Mouse (Mus musculus): Measurements from ENCODE around the gene Pdap1. TPM values are rescaled to one million over a fixed set of nuclear protein-coding genes. Genes with fewer than 3 reads are reported as not detected.

Pdap1 gene
- 97.0 and 115 TPM in 2 replicates for polyA plus RNA-seq (2015; fragmentation: Nextera tagmentation; extraction: Ambion mirVana)

DNA sequence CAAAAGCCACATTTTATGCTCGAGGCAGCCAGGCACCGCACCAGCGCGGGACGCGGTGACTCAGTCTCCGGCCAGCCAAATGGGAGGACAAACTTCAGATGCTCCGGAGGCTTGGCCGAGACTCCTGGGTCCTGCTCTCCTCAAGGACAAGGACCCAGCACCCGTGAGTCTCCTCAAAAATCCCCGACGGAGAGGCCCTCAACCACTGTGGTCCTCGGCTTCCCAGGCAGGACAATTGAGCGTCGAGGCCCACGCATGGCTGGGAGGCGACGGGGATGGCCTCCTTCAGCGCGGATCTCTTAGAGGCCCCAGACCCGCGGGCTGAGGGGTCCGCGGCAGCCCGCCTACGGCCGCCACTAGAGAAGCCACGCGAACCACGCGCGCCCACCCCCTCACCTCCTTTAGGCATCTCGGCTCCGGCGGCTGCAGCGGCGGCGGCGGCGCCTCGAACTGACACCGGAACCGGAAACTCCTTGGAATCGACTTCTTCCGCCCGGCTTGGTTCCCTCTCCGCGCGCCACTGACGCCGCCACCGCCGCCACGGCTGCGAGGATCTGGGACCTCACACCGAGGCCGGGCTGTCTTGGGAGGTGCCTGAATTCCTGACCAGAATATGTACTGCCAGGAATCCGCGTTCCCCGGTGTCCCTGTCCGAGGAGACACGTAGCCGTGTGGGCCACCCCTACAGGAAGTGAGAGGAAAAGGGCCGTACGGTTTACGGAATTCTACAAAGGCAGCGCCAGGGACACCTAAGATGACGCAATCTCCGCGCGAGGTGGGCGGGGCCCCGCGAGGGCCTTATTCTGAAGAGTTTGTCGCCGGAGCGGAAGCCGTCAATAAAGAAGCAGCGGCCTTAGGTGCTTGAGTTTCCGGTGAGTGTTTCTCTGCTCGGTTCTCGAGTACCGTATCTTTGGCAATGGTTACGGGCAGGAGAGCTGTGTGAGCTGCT lies at the start of gene Pdap1, which contains the start of gene Bud31:
TSS of gene Pdap1 (minus strand) at position 668 of the 949 bp plus-strand sequence.
TSS of gene Bud31 (plus strand) at position 792 of the 949 bp plus-strand sequence.
- peaks cover 40% of the 10 kb centered on the region for H3K4me1 ChIP-seq
- H3K4me3 ChIP-seq (replicated peaks): peak within 1 kb of the TSS; percentile 99
- peak within 1 kb of the TSS; percentile 81 for H3K4me2 ChIP-seq
- peak; percentile 93 for ATAC-seq (ENCODE audit: low FRiP score)
- H3K27ac ChIP-seq (replicated peaks): peak within 1 kb of the TSS; percentile 99
- H3K27me3 ChIP-seq (replicated peaks): no peaks in the 10 kb centered on the region
- H3K9ac ChIP-seq (replicated peaks): peak within 1 kb of the TSS; percentile 94
- WGBS: under 1% methylated on average over 71 of the region's 84 CpGs
- peaks cover 51% of the 10 kb centered on the region for H3K36me3 ChIP-seq
- no peaks in the 10 kb centered on the region for H3K9me3 ChIP-seq (replicated peaks)

DNA sequence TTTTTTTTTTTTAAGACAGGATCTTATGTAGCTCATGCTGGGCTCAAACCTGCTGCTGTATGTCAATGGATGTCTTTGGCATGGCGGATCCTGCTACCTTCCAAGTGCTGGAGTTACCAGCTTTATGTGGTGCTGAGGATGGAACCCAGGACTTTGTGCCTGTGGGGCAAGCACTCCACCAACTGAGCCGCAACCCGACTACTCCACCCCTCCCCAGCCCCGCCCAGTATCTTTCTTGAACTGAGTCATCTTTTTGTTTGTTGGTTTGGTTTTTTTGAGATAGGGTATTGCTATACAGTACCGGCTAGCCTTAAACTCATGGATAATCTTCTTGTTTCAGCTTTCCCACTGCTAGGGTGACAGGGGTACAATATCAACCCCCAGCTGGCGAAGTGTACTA lies 49.4 kb upstream of the Pdap1 start:
- ATAC-seq (ENCODE audit: low FRiP score): no peak
- H3K27me3 ChIP-seq (replicated peaks): no peaks in the 10 kb centered on the region
- no peak overlapping the region for H3K9ac ChIP-seq (replicated peaks)
- no peak overlapping the region for H3K4me2 ChIP-seq
- no peak overlapping the region for H3K4me3 ChIP-seq (replicated peaks)
- peaks cover 28% of the 10 kb centered on the region for H3K4me1 ChIP-seq
- no peaks in the 10 kb centered on the region for H3K9me3 ChIP-seq (replicated peaks)
- peaks cover 45% of the 10 kb centered on the region for H3K36me3 ChIP-seq
- no peak overlapping the region for H3K27ac ChIP-seq (replicated peaks)
- whole genome bisulfite sequencing: 93% methylated on average over 6 of the region's 6 CpGs

DNA sequence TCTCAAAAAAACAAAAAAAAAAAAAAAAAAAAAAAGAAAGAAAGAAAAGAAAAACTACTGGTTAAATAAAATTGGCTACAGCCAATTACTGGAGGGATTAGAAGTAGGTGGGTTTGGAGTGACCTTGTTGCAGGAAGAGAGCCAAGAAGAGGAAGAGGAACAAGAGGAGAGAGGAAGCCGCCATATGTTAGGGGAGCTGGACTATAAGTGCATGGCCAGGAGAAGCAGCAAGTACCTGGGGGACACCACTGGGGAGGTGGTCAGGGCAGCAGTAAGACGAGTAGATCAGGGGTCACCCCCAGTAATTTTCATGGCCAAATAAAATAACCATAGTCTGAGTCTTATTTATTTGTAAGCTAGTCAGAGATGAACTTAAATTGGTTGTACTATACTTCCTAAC lies 45.2 kb upstream of the Pdap1 start:
- H3K4me2 ChIP-seq: no peak overlapping the region
- no peak for ATAC-seq (ENCODE audit: low FRiP score)
- H3K9ac ChIP-seq (replicated peaks): no peak overlapping the region
- no peaks in the 10 kb centered on the region for H3K27me3 ChIP-seq (replicated peaks)
- 100% methylated on average over 2 of the region's 2 CpGs for WGBS
- no peaks in the 10 kb centered on the region for H3K9me3 ChIP-seq (replicated peaks)
- no peak overlapping the region for H3K4me3 ChIP-seq (replicated peaks)
- no peak overlapping the region for H3K27ac ChIP-seq (replicated peaks)
- peaks cover 16% of the 10 kb centered on the region for H3K4me1 ChIP-seq
- H3K36me3 ChIP-seq: peaks cover 75% of the 10 kb centered on the region

DNA sequence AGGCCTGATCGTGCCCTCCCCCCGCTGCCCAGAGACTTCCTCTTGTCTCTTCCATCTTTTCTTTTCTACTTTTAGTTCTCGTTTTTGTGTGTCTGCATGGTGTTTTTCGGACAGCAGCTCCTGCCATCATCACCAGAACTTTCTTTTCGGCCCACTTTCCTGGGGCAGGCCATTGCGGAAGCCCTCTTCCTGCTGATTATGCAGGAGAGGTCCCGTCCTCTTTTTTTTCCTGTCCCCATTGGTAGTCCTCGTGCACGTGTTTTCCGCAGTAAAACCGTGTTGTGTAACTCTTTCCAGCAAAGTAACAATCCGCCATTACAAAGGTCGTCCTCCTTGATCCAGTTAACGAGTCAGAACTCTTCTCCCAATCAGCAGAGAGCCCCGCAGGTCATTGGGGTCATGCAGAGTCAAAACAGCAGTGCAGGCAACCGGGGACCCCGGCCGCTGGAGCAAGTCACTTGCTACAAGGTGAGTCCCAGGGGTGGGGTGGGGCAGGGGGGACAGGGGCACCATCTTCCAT lies 38.5 kb upstream of the Pdap1 start:
- no peaks in the 10 kb centered on the region for H3K27me3 ChIP-seq (replicated peaks)
- WGBS: 89% methylated on average over 18 of the region's 18 CpGs
- no peak overlapping the region for H3K4me2 ChIP-seq
- no peak overlapping the region for H3K9ac ChIP-seq (replicated peaks)
- H3K4me1 ChIP-seq: no peaks in the 10 kb centered on the region
- no peak overlapping the region for H3K27ac ChIP-seq (replicated peaks)
- no peak overlapping the region for H3K4me3 ChIP-seq (replicated peaks)
- peaks cover 99% of the 10 kb centered on the region for H3K36me3 ChIP-seq
- H3K9me3 ChIP-seq (replicated peaks): no peaks in the 10 kb centered on the region
- ATAC-seq (ENCODE audit: low FRiP score): no peak

DNA sequence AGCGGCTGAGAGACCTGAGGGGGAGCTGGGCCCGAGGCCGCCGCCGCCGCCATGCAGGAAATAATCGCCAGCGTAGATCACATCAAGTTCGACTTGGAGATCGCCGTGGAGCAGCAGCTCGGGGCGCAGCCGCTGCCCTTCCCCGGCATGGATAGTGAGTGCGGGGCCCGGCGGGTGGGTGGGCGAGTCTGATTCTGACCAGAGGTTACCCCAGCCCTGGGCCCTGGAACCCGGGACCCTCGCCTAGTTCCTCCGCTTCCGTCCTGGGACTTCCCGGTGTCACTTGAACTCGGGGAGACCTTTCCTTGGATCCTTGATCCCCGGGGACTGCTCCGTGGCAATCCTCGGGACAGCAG lies 27.2 kb upstream of the Pdap1 start:
- Histone ChIP-seq H3K27me3 (replicated peaks) (no peaks in the 10 kb centered on the region), H3K4me1 (peaks cover 45% of the 10 kb centered on the region), H3K9ac (replicated peaks) (peak overlapping the region; percentile 90), H3K4me3 (replicated peaks) (peak overlapping the region; percentile 97), H3K27ac (replicated peaks) (peak overlapping the region; percentile 84), H3K9me3 (replicated peaks) (no peaks in the 10 kb centered on the region), H3K4me2 (peak overlapping the region; percentile 97), H3K36me3 (peaks cover 50% of the 10 kb centered on the region)
- ATAC-seq (ENCODE audit: low FRiP score): peak; percentile 64
- WGBS: 0% methylated on average over 26 of the region's 28 CpGs

DNA sequence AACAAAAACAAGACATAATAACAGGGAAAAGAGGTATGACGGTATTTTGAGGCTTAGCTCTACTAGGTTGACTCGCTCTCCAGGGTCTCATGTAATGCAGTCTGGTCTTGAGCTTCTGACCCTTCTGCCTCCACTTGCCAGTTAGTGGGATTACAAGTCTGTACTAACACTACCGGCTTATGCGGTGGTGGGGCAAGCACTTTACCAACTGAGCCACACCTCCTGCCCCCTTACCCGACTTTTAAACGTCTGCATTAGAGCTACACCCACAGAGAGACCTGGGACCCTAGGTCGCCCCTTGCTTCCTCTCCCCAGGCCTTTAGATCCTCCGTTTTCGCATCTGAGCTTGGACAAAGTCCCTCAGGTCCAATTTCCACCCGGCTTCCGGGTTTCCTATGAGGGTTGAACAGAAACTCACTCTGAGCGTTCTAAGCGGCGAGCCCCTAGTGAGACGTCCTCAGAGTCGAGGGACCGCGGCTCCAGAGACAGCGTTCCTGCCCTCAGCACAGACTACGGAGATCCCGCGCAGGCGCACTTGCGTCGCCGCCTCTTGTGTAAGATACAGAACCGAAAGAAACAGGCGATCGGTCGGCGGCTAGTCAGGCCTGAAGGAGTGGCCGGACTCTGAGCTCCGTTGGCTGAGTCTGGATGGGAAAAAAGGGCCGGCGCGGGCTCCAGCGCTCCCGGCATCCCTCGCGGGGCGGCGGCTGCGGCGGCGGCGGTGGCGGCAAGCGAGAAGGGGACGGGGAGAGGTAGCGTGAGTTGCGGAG lies 26.7 kb upstream of the Pdap1 start, which contains the start of the genes Ptcd1 and Cpsf4:
TSS of gene Ptcd1 (minus strand) at position 573 of the 770 bp plus-strand sequence.
TSS of gene Cpsf4 (plus strand) at position 678 of the 770 bp plus-strand sequence.
- under 1% methylated on average over 51 of the region's 51 CpGs for WGBS
- H3K4me3 ChIP-seq (replicated peaks): peak within 1 kb of the TSS; percentile 97
- peak; percentile 94 for ATAC-seq (ENCODE audit: low FRiP score)
- H3K27me3 ChIP-seq (replicated peaks): no peaks in the 10 kb centered on the region
- H3K9me3 ChIP-seq (replicated peaks): no peaks in the 10 kb centered on the region
- peak within 1 kb of the TSS; percentile 97 for H3K4me2 ChIP-seq
- H3K4me1 ChIP-seq: peaks cover 45% of the 10 kb centered on the region
- peak within 1 kb of the TSS; percentile 90 for H3K9ac ChIP-seq (replicated peaks)
- H3K36me3 ChIP-seq: peaks cover 47% of the 10 kb centered on the region
- H3K27ac ChIP-seq (replicated peaks): peak within 1 kb of the TSS; percentile 84

DNA sequence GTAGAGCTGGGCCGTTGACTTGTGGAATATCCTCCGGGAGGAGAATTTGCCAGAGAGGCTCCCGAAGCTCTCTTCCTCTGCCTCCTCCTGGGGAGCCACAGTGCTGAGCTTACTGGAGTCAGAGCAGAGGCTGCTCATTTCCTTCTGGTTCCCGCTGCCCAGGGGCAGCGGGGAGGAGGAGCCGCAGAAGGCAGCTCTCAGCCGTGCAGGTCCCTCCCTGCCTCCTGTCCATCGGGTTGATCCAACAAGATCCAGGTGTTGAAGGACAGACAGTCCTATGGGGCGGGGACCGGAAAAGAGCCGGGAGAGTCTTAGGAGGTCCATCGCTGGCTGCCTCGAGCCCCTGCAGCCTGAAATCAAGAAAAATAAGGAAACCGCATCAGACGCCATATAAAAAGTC lies 25.1 kb upstream of the Pdap1 start:
- H3K4me3 ChIP-seq (replicated peaks): no peak overlapping the region

DNA sequence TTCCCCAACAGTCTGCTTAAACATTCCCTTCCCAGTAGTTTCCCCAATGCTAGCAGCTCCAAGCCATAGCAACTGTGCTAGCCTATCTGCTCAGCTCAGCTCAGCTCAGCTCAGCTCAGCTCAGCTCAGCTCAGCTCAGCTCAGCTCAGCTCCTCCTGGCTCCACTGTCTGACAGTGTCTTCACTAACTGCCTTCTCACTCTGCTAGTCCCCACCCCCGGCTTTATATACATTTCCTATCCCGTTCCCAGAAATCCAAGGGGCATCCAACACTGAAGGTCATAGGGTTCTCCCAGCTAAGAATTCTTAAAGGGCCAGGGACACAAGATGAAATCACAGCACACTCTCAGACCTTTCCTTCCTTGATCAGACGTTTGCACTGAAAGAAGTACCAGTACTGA lies 24.7 kb upstream of the Pdap1 start:
- no peaks in the 10 kb centered on the region for H3K27me3 ChIP-seq (replicated peaks)
- peaks cover 45% of the 10 kb centered on the region for H3K4me1 ChIP-seq
- no peak overlapping the region for H3K9ac ChIP-seq (replicated peaks)
- no peak overlapping the region for H3K4me3 ChIP-seq (replicated peaks)
- H3K9me3 ChIP-seq (replicated peaks): no peaks in the 10 kb centered on the region
- peaks cover 49% of the 10 kb centered on the region for H3K36me3 ChIP-seq
- WGBS: 69% methylated on average over 3 of the region's 3 CpGs
- no peak overlapping the region for H3K27ac ChIP-seq (replicated peaks)
- H3K4me2 ChIP-seq: no peak overlapping the region
- ATAC-seq (ENCODE audit: low FRiP score): no peak

More for the DNA sequence above, 25.1 kb upstream of the Pdap1 start:
- no peaks in the 10 kb centered on the region for H3K9me3 ChIP-seq (replicated peaks)
- H3K36me3 ChIP-seq: peaks cover 47% of the 10 kb centered on the region
- no peak for ATAC-seq (ENCODE audit: low FRiP score)
- no peak overlapping the region for H3K9ac ChIP-seq (replicated peaks)
- peaks cover 45% of the 10 kb centered on the region for H3K4me1 ChIP-seq
- H3K27me3 ChIP-seq (replicated peaks): no peaks in the 10 kb centered on the region
- WGBS: 91% methylated on average over 15 of the region's 15 CpGs
- no peak overlapping the region for H3K4me2 ChIP-seq
- no peak overlapping the region for H3K27ac ChIP-seq (replicated peaks)

DNA sequence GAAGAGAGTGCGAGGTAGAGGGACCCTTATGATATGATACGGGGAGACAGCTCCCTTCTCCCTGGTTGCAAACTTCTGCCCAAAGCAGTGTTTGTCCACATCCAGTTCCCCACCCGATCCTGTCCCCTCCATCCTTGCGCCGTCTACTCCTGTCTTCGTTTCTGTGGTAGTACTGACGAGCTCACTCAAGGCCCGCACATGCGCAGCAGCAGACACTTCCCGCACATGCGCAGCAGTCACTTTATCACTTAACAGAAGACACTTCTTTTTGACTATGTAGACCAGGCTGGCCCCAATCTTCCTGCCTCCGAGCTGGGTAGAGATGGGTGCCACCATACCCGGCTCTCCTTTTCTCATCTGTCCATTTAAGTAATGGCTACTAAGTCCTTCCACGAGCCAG lies 21.3 kb upstream of the Pdap1 start:
- peaks cover 74% of the 10 kb centered on the region for H3K36me3 ChIP-seq
- no peaks in the 10 kb centered on the region for H3K27me3 ChIP-seq (replicated peaks)
- H3K27ac ChIP-seq (replicated peaks): no peak overlapping the region
- WGBS: 95% methylated on average over 14 of the region's 14 CpGs
- no peak for ATAC-seq (ENCODE audit: low FRiP score)
- H3K4me2 ChIP-seq: no peak overlapping the region
- H3K4me1 ChIP-seq: peaks cover 25% of the 10 kb centered on the region
- no peaks in the 10 kb centered on the region for H3K9me3 ChIP-seq (replicated peaks)
- no peak overlapping the region for H3K9ac ChIP-seq (replicated peaks)
- H3K4me3 ChIP-seq (replicated peaks): no peak overlapping the region

DNA sequence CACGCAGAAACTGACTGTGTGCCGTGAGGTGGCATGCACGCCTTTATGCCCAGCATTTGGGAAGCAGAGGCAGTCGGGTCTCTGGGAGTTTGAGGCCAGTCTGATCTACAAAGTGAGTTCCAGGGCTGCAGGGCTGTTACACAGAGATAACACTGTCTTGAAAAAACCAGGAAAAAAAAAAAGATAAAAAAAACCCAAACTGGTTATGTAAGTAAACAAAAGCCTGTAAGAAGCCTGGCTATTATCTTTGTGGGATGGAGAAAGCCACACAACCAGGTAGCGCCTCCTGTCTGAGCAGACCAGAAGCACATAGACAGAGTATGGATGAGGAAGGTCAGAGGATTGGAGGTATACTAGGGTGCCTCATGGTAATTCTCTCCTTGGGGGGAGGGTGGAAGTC lies 12.7 kb upstream of the Pdap1 start:
- no peaks in the 10 kb centered on the region for H3K4me1 ChIP-seq
- WGBS: 96% methylated on average over 5 of the region's 5 CpGs
- ATAC-seq (ENCODE audit: low FRiP score): no peak
- H3K36me3 ChIP-seq: peaks cover 88% of the 10 kb centered on the region
- H3K27me3 ChIP-seq (replicated peaks): no peaks in the 10 kb centered on the region
- no peak overlapping the region for H3K9ac ChIP-seq (replicated peaks)
- no peak overlapping the region for H3K4me3 ChIP-seq (replicated peaks)
- H3K27ac ChIP-seq (replicated peaks): no peak overlapping the region
- H3K9me3 ChIP-seq (replicated peaks): no peaks in the 10 kb centered on the region
- no peak overlapping the region for H3K4me2 ChIP-seq

DNA sequence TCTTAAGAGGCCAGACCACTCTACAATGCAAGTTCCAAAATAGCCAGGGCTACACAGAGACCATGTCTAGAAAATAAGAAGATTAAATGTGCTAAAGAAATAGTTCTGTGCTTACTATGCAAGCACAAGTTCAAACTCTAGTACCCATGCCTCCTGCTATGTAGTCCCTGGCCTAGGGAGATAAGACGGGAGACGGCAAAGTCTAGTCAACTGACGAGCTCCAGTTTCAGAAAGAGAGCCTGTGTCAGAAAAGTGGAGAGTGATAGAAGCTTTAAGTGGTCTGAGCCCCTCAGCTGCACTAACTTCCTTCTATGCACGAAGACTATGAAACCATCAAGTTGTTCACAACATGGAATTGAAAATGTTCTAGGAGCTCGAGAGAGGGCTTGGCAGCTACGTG lies 9.3 kb upstream of the Pdap1 start:
- no peak overlapping the region for H3K4me3 ChIP-seq (replicated peaks)
- WGBS: 93% methylated on average over 6 of the region's 6 CpGs
- H3K9ac ChIP-seq (replicated peaks): no peak overlapping the region

More for the DNA sequence above, 9.3 kb upstream of the Pdap1 start:
- Histone ChIP-seq H3K4me1 (no peaks in the 10 kb centered on the region), H3K36me3 (peaks cover 98% of the 10 kb centered on the region), H3K9me3 (replicated peaks) (no peaks in the 10 kb centered on the region), H3K27me3 (replicated peaks) (no peaks in the 10 kb centered on the region), H3K27ac (replicated peaks) (no peak overlapping the region), H3K4me2 (no peak overlapping the region)
- ATAC-seq (ENCODE audit: low FRiP score): no peak
